Mouse (Mus musculus) heart, embryonic 10.5 days (tissue): ENCODE data around the gene Krba1. TPM values are rescaled to one million over a fixed set of nuclear protein-coding genes. Genes with fewer than 3 reads are reported as not detected.

ENCODE experiments used
- DNase-seq: peaks from one replicate; pipeline ENCODE4 v3.0.0-alpha.2; 2017; ENCODE audit warnings: low spot score
- H3K27ac ChIP-seq: fragments of 300-500 bp; sonication (generic); 2 replicates; pipeline ENCODE4 v1.5.1; 2016; ENCODE audit warnings: mild to moderate bottlenecking
- H3K27me3 ChIP-seq: fragments of 300-500 bp; sonication (generic); 2 replicates; pipeline ENCODE4 v1.6.1; 2016; ENCODE audit warnings: mild to moderate bottlenecking; ENCODE audit not compliant: poor library complexity, insufficient read depth, severe bottlenecking
- H3K36me3 ChIP-seq: fragments of 300-500 bp; sonication (generic); 2 replicates; pipeline ENCODE4 v1.6.1; 2016; ENCODE audit warnings: mild to moderate bottlenecking, moderate library complexity
- H3K4me1 ChIP-seq: fragments of 300-500 bp; sonication (generic); 2 replicates; pipeline ENCODE4 v1.6.1; 2016; ENCODE audit warnings: mild to moderate bottlenecking
- H3K4me3 ChIP-seq: fragments of 300-500 bp; sonication (generic); 2 replicates; pipeline ENCODE4 v1.5.1; 2016; ENCODE audit warnings: mild to moderate bottlenecking, moderate library complexity
- H3K9me3 ChIP-seq: fragments of 300-500 bp; sonication (generic); 2 replicates; pipeline ENCODE4 v1.6.1; 2016; ENCODE audit warnings: mild to moderate bottlenecking, moderate library complexity
- WGBS: fragments of 180-500 bp; shearing (Covaris S2); methylation state at CpG from one replicate; pipeline ENCODE4 v1.1.7; 2016; 5-methylcytosine and 5-hydroxymethylcytosine counted together
- polyA plus RNA-seq: library from polyadenylated mRNA; unstranded; fragments of >200 nt; fragmentation: Nextera tagmentation; extraction: Ambion mirVana; gene quantifications from 2 replicates; pipeline ENCODE4 v1.2.1, GENCODE M21; 2016

Krba1 gene
- 17.5 and 25.6 TPM in 2 replicates for polyA plus RNA-seq

DNA sequence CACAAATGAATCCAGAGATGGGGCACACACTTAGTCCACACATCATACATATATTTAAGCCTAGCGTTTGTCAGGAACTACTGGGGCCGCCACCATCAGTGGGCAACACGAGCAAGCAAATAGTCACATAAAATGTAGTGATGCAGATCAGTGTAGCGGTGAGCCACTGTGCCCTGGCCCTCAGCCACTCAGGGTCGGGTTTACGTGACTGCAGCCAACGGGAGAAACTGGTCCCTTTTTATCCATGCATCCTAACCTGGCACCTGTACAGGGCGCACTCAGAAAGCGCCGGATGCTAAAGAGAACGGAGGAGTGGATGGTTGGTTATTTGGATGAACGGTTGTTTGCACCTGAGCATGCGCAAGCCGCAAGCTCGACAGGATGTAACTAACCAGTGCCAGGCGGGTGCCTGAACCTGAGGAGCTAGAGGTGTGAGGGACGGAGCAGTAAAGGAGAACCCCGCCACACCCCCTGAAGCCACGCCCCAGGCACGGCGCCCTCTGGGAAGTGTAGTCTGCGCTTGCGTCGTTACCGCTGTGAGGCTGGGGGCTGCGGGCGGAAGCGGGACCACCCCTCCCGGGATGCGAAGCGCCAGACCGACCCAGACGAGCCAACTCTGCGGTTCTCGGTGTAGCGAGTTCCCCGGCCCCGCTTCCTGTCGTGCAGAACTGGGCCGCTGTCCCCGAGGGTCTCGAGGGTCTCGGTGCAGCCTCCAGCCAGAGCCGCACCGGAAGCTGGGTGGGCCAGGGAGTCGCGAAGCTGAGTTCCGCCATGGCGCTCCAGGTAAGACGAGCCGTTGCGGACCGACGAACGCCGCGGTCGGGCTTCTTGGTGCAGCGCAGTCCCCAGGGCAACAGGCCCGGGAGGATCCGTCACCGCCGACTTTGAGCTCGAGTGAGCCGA lies at the start of gene Krba1:
TSS of gene Krba1 (plus strand) at position 482 of the 903 bp plus-strand sequence.
- 2% methylated on average over 65 of the region's 65 CpGs for WGBS

DNA sequence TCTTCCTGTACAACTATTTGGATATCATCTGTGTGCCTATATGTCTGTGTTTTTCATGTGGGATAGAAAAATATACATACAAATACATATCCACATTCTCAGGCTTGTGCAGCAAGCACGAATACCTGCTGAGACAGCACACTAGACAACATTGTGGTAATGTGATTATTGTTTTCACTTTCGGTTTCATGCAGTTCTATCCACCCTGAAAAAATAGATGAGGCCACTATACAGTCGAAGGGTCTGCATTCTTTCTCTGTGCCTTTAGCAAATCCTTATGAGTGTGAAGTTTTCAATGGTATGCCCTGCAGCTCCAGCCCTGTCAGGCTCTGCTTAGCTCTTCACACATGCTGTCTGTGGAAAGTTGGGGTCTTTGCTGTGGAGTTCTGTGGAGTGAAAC lies 36.5 kb upstream of the Krba1 start:
- Histone ChIP-seq H3K36me3 (no peaks in the 10 kb centered on the region), H3K27me3 (no peaks in the 10 kb centered on the region), H3K9me3 (no peaks in the 10 kb centered on the region), H3K4me1 (no peaks in the 10 kb centered on the region), H3K27ac (no peak overlapping the region), H3K4me3 (no peak overlapping the region)
- 69% methylated on average over 3 of the region's 3 CpGs for WGBS
- no peak for DNase-seq

More for the DNA sequence above, at the start of gene Krba1:
- H3K4me3 ChIP-seq: peak within 1 kb of the TSS; percentile 90
- H3K9me3 ChIP-seq: no peaks in the 10 kb centered on the region
- H3K27me3 ChIP-seq: no peaks in the 10 kb centered on the region
- no peaks in the 10 kb centered on the region for H3K36me3 ChIP-seq
- H3K27ac ChIP-seq: peak within 1 kb of the TSS; percentile 96
- peak; percentile 91 for DNase-seq
- peaks cover 27% of the 10 kb centered on the region for H3K4me1 ChIP-seq

DNA sequence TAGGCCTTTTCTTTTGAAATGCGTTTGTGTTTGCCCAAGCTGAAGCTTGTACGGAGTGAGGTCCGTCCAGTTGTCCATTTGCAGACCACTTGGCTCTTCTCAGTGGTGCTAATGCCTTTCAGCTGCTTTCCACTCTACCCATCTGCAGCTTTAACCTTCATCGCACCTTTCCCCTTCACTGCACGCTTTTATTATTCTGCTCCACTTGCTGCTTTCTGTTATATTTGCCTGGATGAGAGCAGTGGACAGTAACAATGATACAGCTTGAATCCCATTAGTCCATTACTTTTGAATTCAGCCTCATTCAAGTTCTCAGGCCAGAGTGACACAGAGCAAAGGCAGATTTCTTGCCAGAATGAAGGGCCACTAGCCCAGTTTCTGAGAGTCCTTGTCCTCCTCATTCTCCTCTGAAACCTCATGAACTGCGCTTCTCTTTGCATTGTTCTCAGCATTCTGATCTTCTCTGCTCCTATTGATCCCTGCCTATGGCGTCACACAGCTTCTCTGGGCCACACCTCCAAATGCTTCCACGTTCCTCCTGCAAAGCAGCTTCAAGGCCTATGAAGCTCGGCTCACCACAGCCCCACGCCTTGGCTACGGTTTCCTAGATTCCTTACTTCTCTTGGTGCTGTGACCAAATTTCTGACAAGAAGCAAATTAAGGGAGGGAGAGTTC lies 28.9 kb upstream of the Krba1 start:
- no peaks in the 10 kb centered on the region for H3K27me3 ChIP-seq
- H3K9me3 ChIP-seq: no peaks in the 10 kb centered on the region
- H3K4me1 ChIP-seq: no peaks in the 10 kb centered on the region
- no peaks in the 10 kb centered on the region for H3K36me3 ChIP-seq
- no peak overlapping the region for H3K27ac ChIP-seq
- H3K4me3 ChIP-seq: no peak overlapping the region
- 62% methylated on average over 11 of the region's 11 CpGs for WGBS
- DNase-seq: no peak

DNA sequence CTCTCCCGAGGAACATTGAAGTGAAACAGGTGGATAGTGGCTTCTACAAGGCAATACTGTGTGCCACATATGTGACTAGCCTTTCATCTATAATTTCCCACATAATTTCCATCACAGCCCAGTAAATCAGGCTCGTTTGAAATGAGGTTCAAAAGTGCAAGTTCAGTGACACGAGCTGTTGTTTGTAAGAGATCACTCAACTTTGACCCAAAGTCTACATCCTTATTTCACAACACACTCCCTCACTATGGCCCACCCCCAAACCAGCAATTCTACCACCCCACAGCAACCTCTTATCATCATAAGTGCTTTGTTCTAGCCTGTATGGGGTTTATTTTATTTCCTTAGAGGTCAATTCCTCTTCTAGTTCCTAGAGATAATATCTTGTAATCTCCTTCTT lies 7.2 kb upstream of the Krba1 start:
- no peaks in the 10 kb centered on the region for H3K36me3 ChIP-seq
- no peak overlapping the region for H3K27ac ChIP-seq
- no peaks in the 10 kb centered on the region for H3K27me3 ChIP-seq
- no peak overlapping the region for H3K4me3 ChIP-seq
- DNase-seq: no peak
- WGBS: 64% methylated on average over 3 of the region's 3 CpGs
- no peaks in the 10 kb centered on the region for H3K4me1 ChIP-seq
- no peaks in the 10 kb centered on the region for H3K9me3 ChIP-seq

DNA sequence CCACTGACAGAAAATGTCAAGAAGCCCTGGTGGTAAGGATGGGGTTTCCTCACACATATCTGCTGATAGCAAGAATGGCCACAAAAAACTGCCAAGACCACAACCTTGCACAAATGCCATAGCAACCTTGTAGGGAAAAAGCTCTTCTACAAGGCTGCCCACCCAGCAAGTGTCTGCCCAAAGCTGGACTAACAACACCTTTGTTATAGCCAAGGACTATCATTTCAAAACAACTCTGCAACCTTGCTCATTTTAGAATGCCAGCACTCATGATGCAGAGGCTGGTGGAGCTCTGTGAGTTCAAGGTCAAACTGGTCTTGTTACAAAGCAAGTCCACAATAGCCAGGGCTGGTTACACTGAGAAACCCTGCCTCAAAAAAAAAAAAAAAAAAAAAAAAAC lies 1.6 kb upstream of the Krba1 start:
- no peaks in the 10 kb centered on the region for H3K27me3 ChIP-seq

DNA sequence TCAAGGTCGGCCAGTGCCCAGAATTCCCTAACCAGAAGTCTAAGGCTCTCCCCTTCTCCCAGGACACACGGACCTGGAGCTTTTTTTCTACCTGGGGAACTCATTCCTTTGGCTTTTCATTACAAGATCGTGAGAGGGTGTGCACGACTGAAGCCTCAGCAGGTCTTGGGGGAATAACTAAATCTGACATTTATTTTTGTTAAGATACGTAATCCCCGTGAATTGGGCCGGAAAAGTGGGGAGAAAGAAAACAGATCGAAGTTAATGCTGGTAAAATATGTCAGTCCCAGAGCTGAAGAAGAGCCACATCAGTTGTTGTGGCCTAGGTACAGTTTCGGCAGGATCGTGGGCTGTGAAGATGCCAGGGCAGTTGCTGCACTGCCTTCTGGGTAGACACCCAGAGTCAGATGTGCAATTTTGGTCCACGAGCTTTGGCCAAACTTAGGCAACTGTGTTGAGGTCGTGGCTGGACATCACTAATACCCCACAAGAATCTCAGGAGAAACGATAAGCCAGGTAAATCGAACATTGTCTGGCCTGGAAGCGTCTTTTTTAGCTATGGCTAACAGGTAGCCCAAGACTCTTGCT lies 716 bp downstream of the Krba1 start:
- Histone ChIP-seq H3K9me3 (no peaks in the 10 kb centered on the region), H3K4me1 (peaks cover 30% of the 10 kb centered on the region), H3K27ac (peak overlapping the region; percentile 96), H3K4me3 (peak overlapping the region; percentile 90), H3K27me3 (no peaks in the 10 kb centered on the region), H3K36me3 (no peaks in the 10 kb centered on the region)
- 33% methylated on average over 15 of the region's 15 CpGs for WGBS
- no peak for DNase-seq

More for the DNA sequence above, 1.6 kb upstream of the Krba1 start:
- DNase-seq: no peak
- H3K4me3 ChIP-seq: no peak overlapping the region
- H3K9me3 ChIP-seq: no peaks in the 10 kb centered on the region
- no peaks in the 10 kb centered on the region for H3K36me3 ChIP-seq
- no peak overlapping the region for H3K27ac ChIP-seq
- H3K4me1 ChIP-seq: peaks cover 27% of the 10 kb centered on the region

DNA sequence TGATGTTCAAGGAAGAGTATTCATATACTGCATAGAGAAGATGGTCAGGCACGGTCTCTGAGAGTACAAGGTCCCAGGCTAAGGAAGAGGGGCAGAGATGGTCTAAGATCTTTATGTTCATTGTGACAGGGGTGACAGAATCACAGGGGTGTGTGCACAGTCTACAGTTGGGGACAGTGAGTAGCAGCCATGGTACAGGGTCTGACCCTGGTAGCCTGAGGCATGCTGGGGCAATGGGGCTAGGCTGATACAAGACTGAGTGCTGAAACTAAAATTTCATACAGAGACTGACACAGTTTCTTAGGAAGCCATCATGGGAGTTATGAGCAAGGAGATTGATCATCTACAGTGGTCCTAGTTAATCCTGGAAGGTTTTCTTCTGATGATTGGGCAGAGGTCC lies 1.3 kb downstream of the Krba1 start:
- H3K27ac ChIP-seq: peak overlapping the region; percentile 96
- no peaks in the 10 kb centered on the region for H3K9me3 ChIP-seq
- H3K27me3 ChIP-seq: no peaks in the 10 kb centered on the region
- WGBS: 94% methylated on average over 1 of the region's 1 CpGs
- H3K36me3 ChIP-seq: 0 out of 2 replicates have a peak, but pooled peaks cover 2% of the 10 kb centered on the region
- H3K4me3 ChIP-seq: peak overlapping the region; percentile 90
- H3K4me1 ChIP-seq: peaks cover 34% of the 10 kb centered on the region
- no peak for DNase-seq

DNA sequence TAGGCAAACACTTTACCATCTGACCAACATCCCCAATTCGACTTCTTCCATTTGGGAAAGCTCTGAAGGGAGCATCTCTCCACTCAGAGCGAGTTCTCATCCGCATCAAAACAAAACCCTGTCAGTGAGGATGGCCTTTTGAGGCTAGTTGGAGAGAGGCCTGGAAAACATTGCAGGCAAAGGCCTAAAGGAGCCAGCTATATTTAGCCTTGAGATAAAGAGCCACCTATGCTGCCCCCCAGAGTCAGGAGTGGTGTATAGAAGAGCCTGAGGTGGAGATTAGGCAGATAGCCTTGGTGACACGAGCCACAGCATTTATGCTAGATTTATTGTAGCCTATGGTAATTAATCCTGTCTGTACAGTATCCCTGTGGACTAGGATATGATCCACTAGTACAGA lies 1.9 kb downstream of the Krba1 start:
- Histone ChIP-seq H3K4me1 (peaks cover 36% of the 10 kb centered on the region), H3K27me3 (no peaks in the 10 kb centered on the region), H3K9me3 (no peaks in the 10 kb centered on the region), H3K27ac (peak overlapping the region; percentile 96; the same call in 1 of the 2 replicates), H3K36me3 (0 out of 2 replicates have a peak, but pooled peaks cover 3% of the 10 kb centered on the region), H3K4me3 (peak overlapping the region; percentile 90; the same call in 1 of the 2 replicates)
- no peak for DNase-seq
- WGBS: 39% methylated on average over 4 of the region's 4 CpGs

DNA sequence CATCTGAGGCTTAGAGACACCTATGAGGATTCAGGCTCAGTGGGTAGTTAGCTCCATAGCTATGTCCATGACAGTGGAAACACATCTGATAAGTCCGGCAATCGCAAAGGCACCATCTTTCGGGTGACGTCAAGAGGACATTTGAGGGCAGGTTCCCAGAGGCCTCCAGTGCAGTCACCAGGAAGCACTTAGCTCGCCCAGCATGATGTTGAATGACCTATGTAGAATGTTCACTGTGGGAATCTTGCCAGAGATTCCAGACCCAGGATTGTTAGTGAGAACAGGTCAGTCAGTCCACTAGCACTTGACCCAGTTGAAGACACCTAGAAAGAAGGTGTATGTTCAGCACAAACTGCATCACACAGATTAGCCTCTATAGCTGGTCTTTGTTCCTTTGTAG lies 4.5 kb downstream of the Krba1 start:
- no peak for DNase-seq
- Histone ChIP-seq H3K27me3 (no peaks in the 10 kb centered on the region), H3K36me3 (peaks cover 19% of the 10 kb centered on the region), H3K4me3 (no peak overlapping the region), H3K9me3 (no peaks in the 10 kb centered on the region), H3K27ac (no peak overlapping the region), H3K4me1 (peaks cover 41% of the 10 kb centered on the region)
- 89% methylated on average over 5 of the region's 5 CpGs for WGBS

DNA sequence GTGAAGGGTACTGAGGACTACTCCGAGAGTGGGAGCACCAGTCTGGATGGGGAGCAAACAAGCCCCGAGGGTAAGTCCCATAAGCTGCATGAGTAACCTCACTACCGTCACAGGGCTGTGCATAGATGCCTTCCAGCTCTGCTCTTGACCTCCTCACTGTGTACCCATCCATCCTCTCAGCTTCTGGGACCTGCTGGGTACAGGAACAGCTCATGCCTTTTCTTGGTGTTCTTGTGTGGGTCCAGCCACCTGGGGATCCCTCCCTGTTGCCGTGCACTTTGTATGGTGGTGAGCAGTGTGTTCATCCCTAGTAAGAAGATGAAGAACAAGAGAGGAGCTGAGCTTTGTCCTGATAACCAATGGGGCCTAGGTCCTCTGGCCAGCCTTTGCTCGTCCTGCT lies 8.7 kb downstream of the Krba1 start:
- DNase-seq: peak; percentile 68
- H3K9me3 ChIP-seq: no peaks in the 10 kb centered on the region
- H3K4me3 ChIP-seq: no peak overlapping the region
- peaks cover 61% of the 10 kb centered on the region for H3K36me3 ChIP-seq
- WGBS: 90% methylated on average over 5 of the region's 5 CpGs
- peaks cover 17% of the 10 kb centered on the region; the same call in 1 of the 2 replicates for H3K4me1 ChIP-seq
- H3K27me3 ChIP-seq: no peaks in the 10 kb centered on the region
- no peak overlapping the region for H3K27ac ChIP-seq

DNA sequence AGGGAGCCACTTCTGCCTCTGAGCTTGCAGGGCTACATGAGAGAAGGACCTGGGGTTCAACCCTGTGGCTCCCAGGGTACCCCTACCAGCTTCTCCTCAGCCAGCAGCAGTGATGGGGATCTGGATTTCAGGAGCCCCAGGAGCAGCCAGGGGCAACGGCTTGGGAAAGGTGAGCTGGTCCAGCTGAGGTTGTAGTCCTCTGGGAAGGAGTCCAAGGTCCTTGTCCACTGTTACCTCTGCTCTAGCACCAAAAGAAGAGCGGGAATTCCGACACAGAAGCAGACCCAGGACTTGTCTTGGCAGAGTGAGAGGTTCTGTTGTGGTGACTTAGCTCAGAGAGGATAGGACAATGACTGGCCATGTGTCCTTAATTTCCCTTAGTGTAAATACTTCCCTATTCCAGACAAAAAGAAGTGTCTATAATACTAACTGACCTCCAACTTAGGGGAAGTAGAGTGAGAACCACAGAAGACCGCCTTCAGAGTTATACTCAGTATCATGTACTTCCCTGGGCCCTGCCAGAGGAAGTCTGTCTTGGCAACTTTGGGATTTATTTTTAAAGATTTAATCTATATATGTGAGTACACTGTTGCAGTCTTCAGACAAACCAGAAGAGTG lies 14.4 kb downstream of the Krba1 start:
- Histone ChIP-seq H3K36me3 (peaks cover 100% of the 10 kb centered on the region), H3K4me3 (no peak overlapping the region), H3K4me1 (peaks cover 2% of the 10 kb centered on the region; the same call in 1 of the 2 replicates), H3K27ac (no peak overlapping the region), H3K27me3 (no peaks in the 10 kb centered on the region), H3K9me3 (no peaks in the 10 kb centered on the region)
- WGBS: 93% methylated on average over 4 of the region's 4 CpGs
- DNase-seq: no peak

DNA sequence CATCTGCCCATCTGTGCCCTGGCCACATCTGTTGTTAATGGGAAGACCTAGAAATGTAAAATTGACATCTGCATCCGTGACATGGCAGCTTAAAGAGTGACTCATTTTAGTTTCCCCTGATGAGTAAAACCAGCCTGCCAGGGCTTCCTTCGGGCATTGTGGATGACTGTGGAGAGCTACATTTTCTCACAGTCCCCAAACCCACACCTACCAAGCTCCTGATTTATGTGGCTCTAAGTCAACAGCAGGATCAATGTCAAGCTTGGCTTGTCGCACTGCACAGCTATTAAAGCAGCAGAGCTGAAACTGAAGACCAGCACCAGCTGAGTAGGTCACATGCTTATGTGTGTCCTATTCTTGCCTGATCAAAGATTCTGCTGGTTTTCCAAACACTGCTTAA lies 15.2 kb downstream of the Krba1 start:
- Histone ChIP-seq H3K36me3 (peaks cover 100% of the 10 kb centered on the region), H3K27me3 (no peaks in the 10 kb centered on the region), H3K4me1 (peaks cover 2% of the 10 kb centered on the region; the same call in 1 of the 2 replicates), H3K4me3 (no peak overlapping the region), H3K27ac (no peak overlapping the region), H3K9me3 (no peaks in the 10 kb centered on the region)
- 79% methylated on average over 3 of the region's 3 CpGs for WGBS
- DNase-seq: peak; percentile 25
